Mouse (Mus musculus) forebrain, postnatal 0 days (tissue): ENCODE data around the gene Psd. TPM values are rescaled to one million over a fixed set of nuclear protein-coding genes. Genes with fewer than 3 reads are reported as not detected.
A peak's percentile ranks its signal among the peaks of the same experiment; 100 is the strongest.

ENCODE experiments used
- ATAC-seq: fragments of 200-750 bp; cut with Nextera tagmentation; 2 replicates; pipeline ENCODE4 v1.8.0; 2017; ENCODE audit warnings: mild to moderate bottlenecking, moderate library complexity
- DNase-seq: peaks from one replicate; pipeline ENCODE4 v3.0.0-alpha.2; 2015
- H3K27ac ChIP-seq: fragments of 300-500 bp; sonication (generic); 2 replicates; pipeline ENCODE4 v1.5.1; 2014; ENCODE audit warnings: low read depth, mild to moderate bottlenecking, antibody characterized with exemption, low read length, moderate library complexity, mixed read lengths
- H3K27me3 ChIP-seq: fragments of 300-500 bp; sonication (generic); 2 replicates; pipeline ENCODE4 v1.6.1; 2014; ENCODE audit warnings: mild to moderate bottlenecking, low read length, mixed read lengths; ENCODE audit not compliant: insufficient read depth
- H3K36me3 ChIP-seq: fragments of 300-500 bp; sonication (generic); 2 replicates; pipeline ENCODE4 v1.6.1; 2014; ENCODE audit warnings: mild to moderate bottlenecking, moderate library complexity; ENCODE audit not compliant: insufficient read depth
- H3K4me1 ChIP-seq: fragments of 300-500 bp; sonication (generic); 2 replicates; pipeline ENCODE4 v1.6.1; 2014; ENCODE audit warnings: antibody characterized with exemption; ENCODE audit not compliant: insufficient read depth
- H3K4me2 ChIP-seq: fragments of 300-500 bp; sonication (generic); 2 replicates; pipeline ENCODE4 v1.6.1; 2014; ENCODE audit warnings: low read depth, mild to moderate bottlenecking, moderate library complexity
- H3K4me3 ChIP-seq: fragments of 300-500 bp; sonication (generic); 2 replicates; pipeline ENCODE4 v1.5.1; 2014; ENCODE audit warnings: low read depth, low read length, mixed read lengths
- H3K9ac ChIP-seq: fragments of 300-500 bp; sonication (generic); 2 replicates; pipeline ENCODE4 v1.6.1; 2014; ENCODE audit warnings: mild to moderate bottlenecking
- H3K9me3 ChIP-seq: fragments of 300-500 bp; sonication (generic); 2 replicates; pipeline ENCODE4 v1.6.1; 2016; ENCODE audit warnings: low read length
- CTCF ChIP-seq: sonication (generic); IDR thresholded peaks from 2 replicates; pipeline ENCODE4 v1.5.1; 2016; ENCODE audit warnings: antibody characterized with exemption, control low read depth, low read depth
- WGBS: fragments of 180-500 bp; shearing (Covaris S2); extraction: QIAGEN DNeasy Blood & Tissue Kit; methylation state at CpG from one replicate; pipeline ENCODE4 v1.1.7; 2014; 5-methylcytosine and 5-hydroxymethylcytosine counted together
- polyA plus RNA-seq: library from polyadenylated mRNA; unstranded; fragments of >200 nt; fragmentation: Nextera tagmentation; extraction: Ambion mirVana; gene quantifications from 2 replicates; pipeline ENCODE4 v1.2.1, GENCODE M21; 2015
- total RNA-seq: library from RNA; depleted of rRNA; stranded (reverse); fragments of >200 nt; gene quantifications from 2 replicates; pipeline ENCODE4 v1.2.3, GENCODE M21; 2014

The Psd gene
- total and polyA plus RNA-seq, 2 experiments from 2014 or later: 178 to 395 TPM

DNA sequence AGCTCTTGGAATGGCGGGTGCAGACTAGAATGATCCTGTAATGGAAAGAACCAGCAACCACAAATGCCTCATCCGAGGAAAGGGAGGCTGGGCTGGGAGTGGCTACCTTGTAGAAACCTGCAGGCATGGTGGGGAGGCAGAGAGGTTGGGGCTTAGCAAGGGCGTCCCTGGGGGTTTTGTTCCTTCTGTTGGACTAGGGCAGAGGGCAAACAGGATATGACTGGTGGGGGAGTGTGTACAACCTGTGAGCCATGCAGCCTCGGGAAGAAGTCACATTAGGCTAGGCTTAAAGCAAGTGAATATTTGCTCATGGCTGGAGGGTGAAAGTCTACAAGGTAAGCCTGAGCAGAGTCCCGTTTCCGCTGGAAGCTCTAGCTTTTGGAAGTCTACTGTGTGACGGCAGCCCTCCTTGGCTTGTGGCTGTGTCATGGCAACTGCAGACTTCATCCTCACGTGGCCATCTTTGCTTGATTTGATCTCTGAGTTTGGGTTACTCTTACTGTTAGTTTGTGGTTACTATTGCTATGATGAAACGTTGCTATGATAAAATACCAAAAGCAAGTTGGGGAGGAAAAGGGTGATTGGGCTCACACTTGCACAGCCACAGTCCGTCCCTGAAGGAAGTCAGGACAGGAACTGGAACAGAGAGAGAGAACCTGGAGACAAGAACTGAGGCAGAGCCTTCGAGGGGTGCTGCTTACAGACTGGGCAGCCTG lies 36.5 kb upstream of the Psd start:
- no peaks in the 10 kb centered on the region for H3K36me3 ChIP-seq
- DNase-seq (no peak), ATAC-seq (no peak)
- no peaks in the 10 kb centered on the region for H3K4me1 ChIP-seq
- no peak overlapping the region for H3K4me2 ChIP-seq
- no peak overlapping the region for H3K9ac ChIP-seq
- no peak for TF ChIP-seq CTCF
- H3K27me3 ChIP-seq: no peaks in the 10 kb centered on the region
- H3K27ac ChIP-seq: no peak overlapping the region
- H3K4me3 ChIP-seq: no peak overlapping the region
- H3K9me3 ChIP-seq: no peaks in the 10 kb centered on the region
- WGBS: 90% methylated on average over 11 of the region's 11 CpGs

DNA sequence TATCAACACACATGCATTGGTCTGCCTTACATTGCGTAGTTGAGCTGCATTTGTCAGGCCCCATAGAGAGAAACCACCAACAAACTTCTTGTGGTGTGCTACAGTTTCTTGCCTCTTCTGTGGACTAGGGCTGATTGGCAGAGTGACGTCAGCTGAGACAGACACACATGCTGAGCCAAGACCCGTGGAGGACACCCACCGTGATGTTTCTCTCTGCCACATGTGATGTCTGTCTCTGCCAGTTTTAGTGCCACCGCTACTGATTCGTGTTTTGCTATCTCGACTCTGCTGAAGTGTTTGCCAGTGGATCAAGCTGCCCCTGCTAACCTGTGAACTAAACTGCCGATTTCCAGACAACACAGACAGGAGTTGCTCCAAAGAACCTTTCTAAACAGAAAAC lies 35.1 kb upstream of the Psd start:
- H3K36me3 ChIP-seq: no peaks in the 10 kb centered on the region
- H3K27me3 ChIP-seq: no peaks in the 10 kb centered on the region
- H3K9ac ChIP-seq: no peak overlapping the region
- H3K27ac ChIP-seq: no peak overlapping the region
- no peaks in the 10 kb centered on the region for H3K9me3 ChIP-seq
- H3K4me1 ChIP-seq: peaks cover 4% of the 10 kb centered on the region
- DNase-seq: no peak
- TF ChIP-seq CTCF: no peak
- H3K4me3 ChIP-seq: no peak overlapping the region
- ATAC-seq: no peak
- H3K4me2 ChIP-seq: no peak overlapping the region
- WGBS: 72% methylated on average over 8 of the region's 8 CpGs

DNA sequence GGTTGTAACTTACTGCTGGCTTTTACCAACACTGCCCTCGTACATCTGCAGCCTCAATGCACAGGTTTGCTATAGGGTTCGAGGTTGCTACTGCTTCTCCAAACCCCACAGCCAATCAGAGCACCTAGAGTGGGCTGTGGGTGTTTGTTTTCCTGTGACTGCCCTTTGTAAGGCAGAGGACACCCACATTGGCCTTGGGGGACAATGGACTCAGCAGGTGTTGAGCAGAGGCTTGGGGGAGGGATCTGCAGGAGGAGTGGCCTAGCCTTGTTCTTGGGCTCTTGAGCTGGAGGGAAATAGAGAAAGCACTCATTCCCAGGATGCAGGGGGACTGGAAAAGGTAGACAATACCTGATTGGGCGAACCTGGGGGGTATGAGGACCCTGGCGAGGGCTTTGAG lies 31.4 kb upstream of the Psd start:
- Histone ChIP-seq H3K4me2 (no peak overlapping the region), H3K4me3 (no peak overlapping the region), H3K27ac (no peak overlapping the region), H3K4me1 (peaks cover 5% of the 10 kb centered on the region), H3K9ac (no peak overlapping the region), H3K9me3 (no peaks in the 10 kb centered on the region), H3K36me3 (no peaks in the 10 kb centered on the region), H3K27me3 (no peaks in the 10 kb centered on the region)
- DNase-seq (no peak), ATAC-seq (no peak)
- WGBS: 63% methylated on average over 4 of the region's 4 CpGs
- no peak for TF ChIP-seq CTCF

DNA sequence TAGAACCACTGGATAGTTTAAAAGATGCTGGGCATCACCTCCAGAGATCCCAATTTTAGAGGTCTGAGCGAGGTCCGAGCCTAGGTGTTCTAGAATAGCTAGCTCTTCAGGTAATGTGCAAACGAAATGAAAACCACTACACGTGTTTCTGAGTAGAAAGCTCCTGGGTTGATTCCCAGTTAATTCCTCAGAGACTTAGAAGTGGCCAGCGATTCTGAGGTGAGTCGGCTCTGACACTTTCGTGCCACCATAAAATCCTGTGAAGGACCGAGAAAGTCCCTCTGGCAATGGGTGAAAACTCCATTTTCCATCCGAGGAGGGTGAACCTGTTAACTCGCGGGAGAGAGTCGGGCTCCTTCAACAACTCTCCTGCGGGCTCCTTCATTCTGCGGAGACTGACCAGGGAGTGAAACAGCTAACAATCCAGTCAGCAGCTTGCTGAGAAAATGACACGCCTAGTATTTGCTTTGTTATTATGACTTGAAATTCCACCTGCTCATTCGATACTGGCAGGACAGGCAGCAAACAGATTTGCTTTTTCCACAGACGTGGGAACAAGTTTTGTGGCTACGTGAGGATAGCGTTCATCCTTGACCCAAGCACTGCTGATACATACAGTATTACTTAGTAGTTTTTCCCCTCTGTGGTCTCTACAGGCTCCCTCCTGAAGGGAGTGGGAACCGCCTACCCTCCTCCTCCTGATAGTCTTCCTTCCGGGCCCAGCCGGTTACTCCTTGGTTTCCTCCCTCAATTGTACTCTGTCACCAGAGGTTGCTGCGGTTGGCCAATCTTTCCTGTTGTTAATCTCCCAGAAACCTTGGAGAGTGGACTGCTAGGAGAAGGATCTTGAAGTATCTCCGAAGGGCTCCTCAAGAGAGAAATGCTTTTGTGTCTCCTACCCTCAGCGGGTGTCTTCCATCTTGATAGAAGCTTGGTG lies 30.7 kb upstream of the Psd start:
- no peak for ATAC-seq
- Histone ChIP-seq H3K4me3 (peak overlapping the region; percentile 59), H3K9ac (peak overlapping the region; percentile 76), H3K9me3 (no peaks in the 10 kb centered on the region), H3K27ac (no peak overlapping the region), H3K27me3 (no peaks in the 10 kb centered on the region), H3K4me2 (peak overlapping the region; percentile 81), H3K36me3 (no peaks in the 10 kb centered on the region), H3K4me1 (peaks cover 5% of the 10 kb centered on the region)
- peak; percentile 17 for DNase-seq
- no peak for TF ChIP-seq CTCF
- WGBS: 21% methylated on average over 25 of the region's 25 CpGs

DNA sequence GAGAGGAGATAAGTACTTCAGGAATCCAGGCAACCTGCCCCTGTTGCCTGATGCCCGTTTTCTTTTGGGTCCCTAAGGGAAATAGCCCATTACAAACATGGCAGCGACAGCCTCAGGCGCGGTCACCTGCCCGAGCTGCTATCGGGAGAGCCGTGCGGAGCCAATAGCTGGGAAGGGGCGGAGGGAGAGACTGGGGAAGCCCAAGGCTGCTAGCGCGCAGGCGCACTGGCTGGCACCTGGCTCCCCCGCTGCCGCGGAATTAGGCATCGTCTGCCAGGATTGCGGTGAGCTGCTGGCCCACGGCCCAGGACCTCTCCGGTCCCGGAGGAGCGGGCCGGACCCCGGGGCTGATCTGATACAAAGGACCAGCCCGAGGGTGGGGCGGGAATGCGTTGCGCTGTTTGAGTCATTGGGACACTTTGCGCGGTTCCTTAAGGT lies 29.8 kb upstream of the Psd start:
- H3K4me3 ChIP-seq: peak overlapping the region; percentile 59
- H3K4me1 ChIP-seq: peaks cover 5% of the 10 kb centered on the region
- ATAC-seq: peak; percentile 99
- no peaks in the 10 kb centered on the region for H3K27me3 ChIP-seq
- under 1% methylated on average over 29 of the region's 29 CpGs for WGBS
- H3K9me3 ChIP-seq: no peaks in the 10 kb centered on the region
- H3K4me2 ChIP-seq: peak overlapping the region; percentile 81
- peak; percentile 94 for DNase-seq
- H3K27ac ChIP-seq: no peak overlapping the region
- no peak for TF ChIP-seq CTCF
- H3K9ac ChIP-seq: peak overlapping the region; percentile 76
- H3K36me3 ChIP-seq: no peaks in the 10 kb centered on the region

DNA sequence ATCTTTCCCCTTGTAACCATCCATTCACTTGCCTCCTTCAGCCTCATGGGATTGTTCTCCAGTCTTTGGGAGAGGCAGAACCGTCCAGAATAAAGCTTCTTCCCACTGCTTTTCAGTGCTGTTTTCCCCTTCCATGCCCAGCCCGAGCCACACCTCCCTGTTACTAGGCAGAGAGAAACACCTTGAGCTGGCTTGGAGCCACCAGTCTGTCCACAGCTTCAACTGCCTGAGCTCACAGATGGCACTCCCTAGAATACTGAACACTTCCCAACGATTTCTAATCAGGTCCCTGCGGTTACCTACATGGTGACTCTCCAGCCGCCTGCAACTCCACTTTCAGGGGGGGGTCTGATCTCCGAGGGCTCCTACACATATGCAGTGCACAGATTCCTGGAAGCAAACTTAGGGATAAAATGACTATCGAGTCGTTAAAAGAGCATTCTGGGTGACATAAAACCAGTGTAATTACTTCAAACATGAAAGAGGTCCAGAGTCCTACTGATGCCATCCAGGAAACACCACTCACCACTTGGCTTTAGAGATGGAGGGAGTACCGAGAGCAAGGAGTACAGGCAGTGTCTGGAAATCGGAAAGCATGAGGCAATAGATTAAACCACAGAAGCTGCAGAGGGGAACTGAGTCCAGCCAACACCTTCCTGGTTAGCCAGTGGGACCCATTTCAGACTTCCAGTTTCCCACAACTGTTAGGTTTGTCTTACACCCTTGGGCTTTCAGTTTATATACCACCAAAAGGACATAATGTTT lies 23.4 kb upstream of the Psd start, which contains the start of gene 2310034G01Rik:
TSS of gene 2310034G01Rik (minus strand) at position 135 of the 765 bp plus-strand sequence.
- Histone ChIP-seq H3K4me3 (peak within 1 kb of the TSS; percentile 78), H3K36me3 (no peaks in the 10 kb centered on the region), H3K4me1 (0 out of 2 replicates have a peak, but pooled peaks cover 4% of the 10 kb centered on the region), H3K27ac (peak within 1 kb of the TSS; percentile 94), H3K27me3 (no peaks in the 10 kb centered on the region), H3K4me2 (peak within 1 kb of the TSS; percentile 95), H3K9me3 (no peaks in the 10 kb centered on the region), H3K9ac (peak within 1 kb of the TSS; percentile 95)
- no peak for DNase-seq
- ATAC-seq: no peak
- TF ChIP-seq CTCF: no peak
- 60% methylated on average over 10 of the region's 10 CpGs for WGBS
